Mouse (Mus musculus): Measurements from ENCODE around the gene Mrpl38. TPM values are rescaled to one million over a fixed set of nuclear protein-coding genes. Genes with fewer than 3 reads are reported as not detected.

Gene Mrpl38
- polyA plus RNA-seq, 1 experiment = 31.6 TPM

GRCm38 (mm10) chr11:116088188-116088587, 50.5 kb downstream of the Mrpl38 start:
- TF ChIP-seq CTCF (IDR thresholded peaks at IDR 0.05; ENCODE audit: borderline replicate concordance, insufficient read depth, low read length) (no peak), POLR2A (IDR thresholded peaks at IDR 0.05; ENCODE audit: low read depth, low read length) (no peak)
- peaks cover 2% of the 10 kb centered on the region; the same call in 1 of the 2 replicates for H3K4me1 ChIP-seq (ENCODE audit: control insufficient read depth, insufficient read depth, low read length)
- H3K27ac ChIP-seq (ENCODE audit: insufficient read depth, low read length) = no peak overlapping the region
- no peak overlapping the region for H3K4me3 ChIP-seq (ENCODE audit: insufficient read depth, low read length)

GRCm38 (mm10) chr11:116087194-116088130, 51.2 kb downstream of the Mrpl38 start:
- peak; percentile 90 for TF ChIP-seq CTCF (IDR thresholded peaks at IDR 0.05; ENCODE audit: borderline replicate concordance, insufficient read depth, low read length)
- TF ChIP-seq POLR2A (IDR thresholded peaks at IDR 0.05; ENCODE audit: low read depth, low read length) = no peak
- H3K4me3 ChIP-seq (ENCODE audit: insufficient read depth, low read length) = peak overlapping the region; percentile 34
- no peak overlapping the region for H3K27ac ChIP-seq (ENCODE audit: insufficient read depth, low read length)
- peaks cover 2% of the 10 kb centered on the region; the same call in 1 of the 2 replicates for H3K4me1 ChIP-seq (ENCODE audit: control insufficient read depth, insufficient read depth, low read length)

GRCm38 (mm10) chr11:116086258-116087193, 52.1 kb downstream of the Mrpl38 start, which contains the start of gene Wbp2:
Wbp2 (minus strand) TSS chr11:116086995.
- Histone ChIP-seq H3K27ac (ENCODE audit: insufficient read depth, low read length) (peak within 1 kb of the TSS; percentile 27), H3K4me3 (ENCODE audit: insufficient read depth, low read length) (peak within 1 kb of the TSS; percentile 50), H3K4me1 (ENCODE audit: control insufficient read depth, insufficient read depth, low read length) (peaks cover 2% of the 10 kb centered on the region; the same call in 1 of the 2 replicates)
- TF ChIP-seq POLR2A (IDR thresholded peaks at IDR 0.05; ENCODE audit: low read depth, low read length) (peak; percentile 64), CTCF (IDR thresholded peaks at IDR 0.05; ENCODE audit: borderline replicate concordance, insufficient read depth, low read length) (no peak)

GRCm38 (mm10) chr11:116084166-116084565, 54.5 kb downstream of the Mrpl38 start:
- H3K4me3 ChIP-seq (ENCODE audit: insufficient read depth, low read length) = no peak overlapping the region
- no peak for TF ChIP-seq POLR2A (IDR thresholded peaks at IDR 0.05; ENCODE audit: low read depth, low read length)
- no peak for TF ChIP-seq CTCF (IDR thresholded peaks at IDR 0.05; ENCODE audit: borderline replicate concordance, insufficient read depth, low read length)
- H3K27ac ChIP-seq (ENCODE audit: insufficient read depth, low read length) = no peak overlapping the region
- peaks cover 2% of the 10 kb centered on the region; the same call in 1 of the 2 replicates for H3K4me1 ChIP-seq (ENCODE audit: control insufficient read depth, insufficient read depth, low read length)

GRCm38 (mm10) chr11:116083096-116083672, 55.5 kb downstream of the Mrpl38 start:
- TF ChIP-seq CTCF (IDR thresholded peaks at IDR 0.05; ENCODE audit: borderline replicate concordance, insufficient read depth, low read length) (no peak), POLR2A (IDR thresholded peaks at IDR 0.05; ENCODE audit: low read depth, low read length) (no peak)
- Histone ChIP-seq H3K27ac (ENCODE audit: insufficient read depth, low read length) (no peak overlapping the region), H3K4me1 (ENCODE audit: control insufficient read depth, insufficient read depth, low read length) (peaks cover 2% of the 10 kb centered on the region; the same call in 1 of the 2 replicates), H3K4me3 (ENCODE audit: insufficient read depth, low read length) (no peak overlapping the region)

Other genes with a start within 250 kb of the Mrpl38 start
- gene Smim5, start 238.9 kb downstream of the Mrpl38 start, polyA plus RNA-seq (2011; ENCODE audit: insufficient read length, low read depth, missing spikeins) = not detected in 2 replicates
- gene Smim6, start 226.9 kb downstream of the Mrpl38 start, polyA plus RNA-seq (2011; ENCODE audit: insufficient read length, low read depth, missing spikeins) = not detected in 2 replicates
- 45.2 and 50.0 TPM in 2 replicates for gene Sap30bp, start 205.6 kb downstream of the Mrpl38 start, polyA plus RNA-seq (2011; ENCODE audit: insufficient read length, low read depth, missing spikeins)
- 11.3 and 15.8 TPM in 2 replicates for gene Recql5, start 205.4 kb downstream of the Mrpl38 start, polyA plus RNA-seq (2011; ENCODE audit: insufficient read length, low read depth, missing spikeins)
- 1.3 and 2.1 TPM in 2 replicates for gene Itgb4, start 164.2 kb downstream of the Mrpl38 start, polyA plus RNA-seq (2011; ENCODE audit: insufficient read length, low read depth, missing spikeins)
- 50.8 and 58.6 TPM in 2 replicates for gene Galk1, start 126.1 kb downstream of the Mrpl38 start, polyA plus RNA-seq (2011; ENCODE audit: insufficient read length, low read depth, missing spikeins)
- 339 and 513 TPM in 2 replicates for gene H3f3b, start 110.9 kb downstream of the Mrpl38 start, polyA plus RNA-seq (2011; ENCODE audit: insufficient read length, low read depth, missing spikeins)
- gene Unk, start 108.5 kb downstream of the Mrpl38 start, polyA plus RNA-seq (2011; ENCODE audit: insufficient read length, low read depth, missing spikeins) = 16.9 and 18.8 TPM in 2 replicates
- gene Unc13d, start 60.9 kb downstream of the Mrpl38 start, polyA plus RNA-seq (2011; ENCODE audit: insufficient read length, low read depth, missing spikeins) = not detected in 2 replicates
- 55.1 and 63.8 TPM in 2 replicates for gene Wbp2, start 51.9 kb downstream of the Mrpl38 start, polyA plus RNA-seq (2011; ENCODE audit: insufficient read length, low read depth, missing spikeins)
- gene Trim47, start 11.7 kb downstream of the Mrpl38 start, polyA plus RNA-seq (2011; ENCODE audit: insufficient read length, low read depth, missing spikeins) = 21.5 and 25.1 TPM in 2 replicates
- 2.8 and 2.9 TPM in 2 replicates for gene Trim65, start 7.7 kb downstream of the Mrpl38 start, polyA plus RNA-seq (2011; ENCODE audit: insufficient read length, low read depth, missing spikeins)
- gene Fbf1, start 29.3 kb upstream of the Mrpl38 start, polyA plus RNA-seq (2011; ENCODE audit: insufficient read length, low read depth, missing spikeins) = 34.5 and 42.3 TPM in 2 replicates
- 9.8 and 16.3 TPM in 2 replicates for gene Ten1, start 60.0 kb upstream of the Mrpl38 start, polyA plus RNA-seq (2011; ENCODE audit: insufficient read length, low read depth, missing spikeins)
- 51.3 and 54.3 TPM in 2 replicates for gene Acox1, start 60.2 kb upstream of the Mrpl38 start, polyA plus RNA-seq (2011; ENCODE audit: insufficient read length, low read depth, missing spikeins)
- 0.16 TPM in 1 of 2 replicates, not detected in the other for gene Evpl, start 99.2 kb upstream of the Mrpl38 start, polyA plus RNA-seq (2011; ENCODE audit: insufficient read length, low read depth, missing spikeins)
- 71.1 and 71.4 TPM in 2 replicates for gene Srp68, start 135.3 kb upstream of the Mrpl38 start, polyA plus RNA-seq (2011; ENCODE audit: insufficient read length, low read depth, missing spikeins)
- not detected in 2 replicates for gene Galr2, start 142.1 kb upstream of the Mrpl38 start, polyA plus RNA-seq (2011; ENCODE audit: insufficient read length, low read depth, missing spikeins)
- gene Exoc7, start 168.4 kb upstream of the Mrpl38 start, polyA plus RNA-seq (2011; ENCODE audit: insufficient read length, low read depth, missing spikeins) = 54.1 and 60.1 TPM in 2 replicates
- 0.98 TPM in 1 of 2 replicates, not detected in the other for gene Foxj1, start 196.5 kb upstream of the Mrpl38 start, polyA plus RNA-seq (2011; ENCODE audit: insufficient read length, low read depth, missing spikeins)